Mouse (Mus musculus): Measurements from ENCODE around the gene Sdcbp2. TPM values are rescaled to one million over a fixed set of nuclear protein-coding genes. Genes with fewer than 3 reads are reported as not detected.
A peak's percentile ranks its signal among the peaks of the same experiment; 100 is the strongest.
"Not testable (repeated sequence)": the region's sequence is repeated elsewhere in the genome, so short reads cannot be mapped to it uniquely, and the experiment has no call there.

Sdcbp2 gene
- total RNA-seq, 1 experiment from 2014 or later: not detected

DNA sequence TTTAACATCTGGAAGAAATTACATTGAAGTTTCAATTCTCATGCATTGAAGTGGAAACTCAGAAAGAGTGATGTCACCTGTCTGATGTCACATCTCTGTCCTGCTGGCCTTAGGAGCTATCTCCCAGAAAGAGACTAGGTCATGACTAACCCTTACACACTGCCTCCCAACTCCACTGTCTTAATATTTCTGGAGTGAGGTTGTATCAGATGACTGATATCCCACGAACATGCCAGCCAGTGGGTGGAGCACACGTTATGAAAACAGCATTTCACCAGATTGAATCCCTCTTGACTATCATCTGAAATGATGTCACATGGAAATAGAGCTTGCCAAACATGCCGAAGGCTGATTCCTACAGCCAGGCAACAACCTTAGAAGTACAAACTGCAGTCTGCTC, 7.4 kb upstream of the Sdcbp2 start:
- no peak for ATAC-seq (replicated peaks; ENCODE audit: low read depth, poor library complexity, severe bottlenecking)

DNA sequence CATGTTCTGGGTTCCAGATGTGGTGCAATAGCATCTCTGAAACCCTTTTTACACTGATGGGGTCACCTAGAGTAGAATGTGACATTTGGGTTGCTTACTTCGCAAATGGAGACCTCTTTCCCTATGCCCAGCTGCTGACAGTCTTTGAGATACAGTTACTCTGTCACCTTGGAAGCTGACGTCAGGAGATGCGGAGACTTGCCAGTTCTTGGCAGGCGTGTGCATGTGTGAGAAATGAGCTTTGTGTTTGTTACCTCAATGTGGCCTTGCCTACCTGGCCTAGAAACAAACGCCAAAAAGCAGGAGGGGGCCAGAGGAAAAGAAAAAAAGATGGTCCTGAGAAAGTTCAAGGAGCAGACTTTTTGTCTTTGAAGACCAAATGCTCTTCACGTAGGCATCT, 5.6 kb upstream of the Sdcbp2 start:
- ATAC-seq (replicated peaks; ENCODE audit: low read depth, poor library complexity, severe bottlenecking): no peak

DNA sequence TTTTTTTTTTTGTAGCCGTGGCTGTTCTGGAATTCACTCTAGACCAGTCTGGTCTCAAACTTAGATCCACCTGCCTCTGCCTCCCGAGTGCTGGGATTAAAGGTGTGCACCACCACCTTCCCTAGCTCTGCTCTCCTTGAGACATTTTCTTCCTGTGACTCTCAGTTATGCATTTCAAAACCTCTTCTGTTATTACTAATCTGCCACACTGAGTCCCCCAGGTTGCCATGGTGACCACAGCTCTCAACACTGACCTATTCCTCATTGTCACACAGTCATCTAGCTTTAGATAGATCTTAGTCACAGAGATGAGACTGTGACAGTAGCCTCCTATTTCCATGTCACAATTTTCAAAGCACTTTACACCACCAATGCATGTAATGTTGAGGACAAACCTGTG, 3.0 kb upstream of the Sdcbp2 start:
- ATAC-seq (replicated peaks; ENCODE audit: low read depth, poor library complexity, severe bottlenecking): no peak

DNA sequence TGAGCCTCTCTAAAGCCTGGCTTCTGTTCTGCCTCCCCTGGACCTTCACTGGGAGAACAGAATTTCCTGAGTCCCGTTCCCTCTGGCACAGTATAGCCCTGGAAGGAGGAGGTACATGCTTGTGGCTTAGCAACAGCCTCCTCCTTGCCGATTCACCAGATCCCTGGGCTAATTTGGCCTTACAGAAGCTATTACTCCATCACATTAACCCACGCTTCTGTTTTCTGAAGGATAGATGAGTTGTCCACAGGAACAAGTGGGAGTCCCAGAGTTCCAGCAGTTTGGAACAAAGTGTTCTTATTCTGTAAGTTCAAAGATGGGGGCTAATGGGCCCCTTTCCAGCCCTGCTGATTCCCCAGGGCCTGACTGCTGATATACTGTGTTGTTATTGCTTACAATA, 1.2 kb downstream of the Sdcbp2 start:
- no peak for ATAC-seq (replicated peaks; ENCODE audit: low read depth, poor library complexity, severe bottlenecking)

DNA sequence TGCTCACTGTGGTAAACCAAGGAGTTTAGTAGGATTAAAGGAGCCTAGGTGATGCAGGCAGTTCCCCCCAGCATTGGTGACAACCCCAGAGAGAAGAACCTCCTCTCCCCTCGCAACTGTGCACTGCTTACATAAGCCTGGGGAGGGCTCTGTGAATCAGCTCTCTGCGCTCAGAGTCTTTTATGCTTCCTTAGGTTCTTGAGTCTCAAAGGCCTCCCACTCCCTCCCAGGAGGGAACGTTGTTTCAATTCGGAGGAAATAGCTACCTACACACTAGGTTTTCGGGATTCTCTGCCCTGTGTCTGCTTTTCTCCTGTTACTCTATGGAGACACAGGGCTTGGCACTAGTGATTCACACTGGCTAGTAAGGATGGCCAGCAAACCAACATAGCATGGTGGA, 2.2 kb downstream of the Sdcbp2 start:
- ATAC-seq (replicated peaks; ENCODE audit: low read depth, poor library complexity, severe bottlenecking): no peak

DNA sequence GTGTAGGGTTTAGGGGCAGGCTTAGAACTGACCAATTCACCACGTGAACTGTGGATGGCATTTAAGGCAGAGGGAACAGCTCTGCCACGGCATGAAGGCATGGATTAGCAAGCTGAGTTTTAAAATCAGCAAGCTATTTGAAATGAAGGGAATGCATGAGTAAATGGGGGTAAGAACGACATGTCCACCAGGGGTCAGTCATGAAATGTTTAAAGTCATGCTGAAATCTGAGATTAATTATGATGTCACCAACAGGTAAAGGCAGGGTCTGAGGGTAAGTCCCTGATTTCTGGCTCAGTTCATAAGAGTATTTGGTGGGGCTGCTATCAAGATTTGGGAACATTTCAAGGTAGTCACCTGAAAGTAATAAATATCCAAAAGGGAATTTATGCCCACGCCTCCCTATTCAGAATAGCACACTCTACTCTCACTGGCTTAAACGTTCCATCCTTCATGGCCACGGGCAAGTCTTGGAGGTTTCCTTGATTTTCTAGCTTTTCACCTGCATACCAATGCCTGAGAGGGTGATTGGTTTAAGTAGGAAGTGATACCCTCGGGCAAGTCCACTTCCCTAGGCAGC, 2.8 kb downstream of the Sdcbp2 start:
- ATAC-seq (replicated peaks; ENCODE audit: low read depth, poor library complexity, severe bottlenecking): peak; percentile 47

DNA sequence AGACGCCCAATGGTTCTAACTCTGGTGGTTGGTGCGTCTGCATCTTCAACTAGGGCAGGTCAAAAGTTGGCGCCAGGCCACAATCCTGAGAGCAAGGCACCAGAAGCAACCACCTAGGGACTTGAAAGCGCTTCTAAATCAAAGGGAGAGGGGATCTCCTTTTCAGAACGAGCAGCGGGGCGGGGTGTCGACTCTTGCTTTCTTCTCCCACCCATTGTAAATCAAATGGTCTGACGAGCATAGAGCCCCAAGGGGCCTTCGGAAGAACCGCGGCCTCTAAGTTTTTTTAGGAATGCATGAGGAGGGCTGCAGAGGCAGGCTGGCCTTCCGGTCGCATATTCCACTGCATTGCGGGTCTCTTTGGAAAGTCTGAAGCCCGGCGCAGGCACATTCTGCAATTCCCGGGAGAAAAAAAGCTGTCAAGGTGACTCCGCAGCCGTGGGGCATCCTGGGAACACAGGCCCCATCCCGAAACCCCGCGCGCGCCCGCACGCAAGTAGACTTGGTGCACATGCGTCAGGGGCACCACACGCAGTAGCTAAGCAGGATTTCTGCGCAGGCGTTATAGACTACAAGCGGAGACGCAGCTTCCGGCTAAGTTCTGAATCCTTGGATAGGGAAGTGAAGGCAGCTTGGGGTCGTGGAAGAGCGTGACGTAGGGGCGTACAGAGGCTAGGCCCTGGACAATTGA, 3.4 kb downstream of the Sdcbp2 start:
- ATAC-seq (replicated peaks; ENCODE audit: low read depth, poor library complexity, severe bottlenecking): peak; percentile 86

DNA sequence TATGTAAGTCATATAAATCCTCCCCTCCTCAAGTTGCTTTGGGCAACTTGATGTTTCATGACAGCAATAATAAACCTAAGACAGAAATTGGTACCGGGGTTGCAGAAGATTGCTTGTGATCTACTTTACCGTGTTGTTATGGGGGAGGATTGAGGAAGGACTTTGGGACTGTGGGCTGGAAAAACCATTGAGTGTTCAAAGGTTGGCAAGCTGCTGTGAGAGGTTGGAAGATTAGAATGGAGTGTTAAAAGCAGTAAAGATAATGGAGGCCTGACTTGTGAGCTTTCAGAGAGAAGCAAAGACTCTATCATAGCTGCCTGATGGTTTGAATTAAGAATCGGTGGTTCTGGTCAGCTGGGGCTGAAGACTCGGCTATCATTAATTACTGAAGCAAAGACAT, 6.8 kb downstream of the Sdcbp2 start:
- ATAC-seq (replicated peaks; ENCODE audit: low read depth, poor library complexity, severe bottlenecking): no peak

DNA sequence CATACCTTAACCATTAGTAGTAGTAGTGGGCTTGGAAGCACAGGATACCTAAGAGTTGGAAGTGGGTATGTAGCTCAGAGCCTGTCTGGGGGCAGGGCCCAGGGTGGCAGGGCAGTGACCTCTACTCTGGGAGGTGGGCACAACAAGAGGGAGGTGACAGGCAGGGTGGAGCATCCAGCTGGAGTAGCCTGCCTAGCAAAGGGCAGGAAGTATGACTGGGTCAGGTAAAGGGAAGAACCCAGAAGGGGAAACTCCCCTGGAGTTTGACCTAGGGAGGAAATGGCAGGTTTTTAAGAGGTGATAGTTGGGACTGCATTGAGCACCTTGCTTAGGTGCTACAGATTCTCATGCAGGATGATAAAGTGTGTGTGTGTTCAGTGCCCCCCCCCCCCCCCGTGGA, 8.5 kb downstream of the Sdcbp2 start:
- ATAC-seq (replicated peaks; ENCODE audit: low read depth, poor library complexity, severe bottlenecking): no peak

DNA sequence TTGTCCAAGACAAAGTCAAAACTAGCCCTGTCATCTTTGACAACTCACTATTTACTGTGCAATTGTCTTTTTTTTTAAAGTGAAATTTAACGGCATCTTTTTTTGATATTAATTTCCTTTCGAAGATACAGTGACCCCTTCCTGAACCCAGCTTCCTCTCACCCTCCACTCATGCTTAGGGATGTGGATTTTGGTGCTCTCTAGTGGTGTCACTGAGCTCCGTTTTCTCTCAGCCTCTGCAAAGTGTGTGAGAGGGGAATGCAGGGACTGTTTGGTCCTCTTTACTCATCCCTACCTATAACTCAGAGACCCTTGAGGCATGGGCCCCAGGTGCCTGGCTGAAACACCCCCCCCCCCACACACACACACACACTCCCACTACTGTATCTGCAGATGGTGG, 13.5 kb downstream of the Sdcbp2 start:
- ATAC-seq (replicated peaks; ENCODE audit: low read depth, poor library complexity, severe bottlenecking): no peak

DNA sequence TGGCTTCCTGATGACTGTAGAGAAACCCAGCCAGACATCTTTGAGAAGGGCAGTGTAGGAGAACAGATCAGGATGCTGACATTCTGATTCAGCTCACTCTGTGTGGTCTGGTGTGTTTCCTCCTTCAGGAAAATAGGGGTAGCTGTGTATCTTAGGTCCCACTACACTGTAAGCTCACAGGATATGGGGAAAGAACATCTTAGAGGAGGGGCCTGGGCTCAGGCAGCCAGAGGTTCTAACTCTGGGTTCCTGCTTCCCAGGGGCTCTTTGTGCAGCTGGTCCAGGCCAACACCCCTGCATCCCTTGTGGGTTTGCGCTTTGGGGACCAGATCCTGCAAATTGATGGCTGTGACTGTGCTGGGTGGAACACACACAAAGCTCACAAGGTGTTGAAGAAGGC, 14.4 kb downstream of the Sdcbp2 start:
- peak; percentile 43 for ATAC-seq (replicated peaks; ENCODE audit: low read depth, poor library complexity, severe bottlenecking)

DNA sequence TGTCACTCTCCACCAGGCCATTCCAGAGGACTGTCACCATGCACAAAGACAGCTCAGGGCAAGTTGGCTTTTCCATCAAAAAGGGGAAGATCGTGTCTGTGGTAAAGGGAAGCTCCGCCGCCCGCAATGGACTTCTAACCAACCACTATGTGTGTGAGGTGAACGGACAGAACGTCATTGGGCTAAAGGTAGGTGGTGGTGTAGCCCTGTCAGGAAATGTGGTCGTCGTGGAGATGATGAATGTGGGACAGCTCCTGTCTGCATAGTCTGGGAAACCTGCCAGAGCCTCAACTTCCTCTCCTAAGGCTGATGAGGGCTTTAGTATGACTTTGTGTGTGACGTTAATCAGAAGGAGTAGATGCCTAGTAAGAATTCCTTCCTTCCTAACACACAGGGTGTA, 14.9 kb downstream of the Sdcbp2 start:
- ATAC-seq (replicated peaks; ENCODE audit: low read depth, poor library complexity, severe bottlenecking): peak; percentile 89

DNA sequence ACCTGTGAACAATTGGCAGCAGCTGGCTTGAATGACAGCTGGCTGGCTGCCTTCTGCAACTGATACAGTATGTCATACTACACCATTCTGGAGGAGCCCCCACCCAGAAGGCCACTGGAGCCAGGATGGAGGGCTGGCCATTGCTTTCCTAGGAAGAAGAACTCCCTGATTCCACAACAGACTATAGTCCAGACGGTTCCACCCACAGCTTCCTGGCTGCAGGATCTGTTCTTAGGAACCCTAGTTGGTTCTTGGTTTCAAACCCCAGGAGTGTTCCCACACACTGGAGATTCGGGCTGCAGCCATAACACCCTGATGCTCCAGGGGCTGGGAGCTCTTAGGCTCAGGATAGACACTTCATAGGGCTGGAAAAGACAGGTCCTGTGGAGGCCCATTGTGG, 25.6 kb downstream of the Sdcbp2 start:
- ATAC-seq (replicated peaks; ENCODE audit: low read depth, poor library complexity, severe bottlenecking): no peak

DNA sequence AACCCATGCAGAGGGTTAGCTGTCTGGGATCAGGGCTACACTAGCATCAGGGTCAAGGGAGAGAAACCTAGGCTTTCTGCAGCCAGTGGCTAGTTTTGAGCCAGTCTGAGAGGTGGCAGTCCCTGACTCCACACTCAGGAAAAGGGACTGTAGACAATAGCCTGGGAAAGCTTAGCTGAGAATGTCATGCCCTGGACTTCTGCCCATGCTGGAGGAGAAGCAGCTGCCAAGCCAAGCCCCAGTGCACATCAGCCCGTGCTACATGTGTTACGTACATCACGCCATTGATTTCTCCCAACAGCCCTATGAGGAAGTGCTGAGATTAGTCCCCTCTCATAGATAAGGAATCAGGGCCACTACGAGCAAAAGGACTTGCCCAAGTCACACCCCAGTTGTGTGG, 29.7 kb downstream of the Sdcbp2 start:
- no peak for ATAC-seq (replicated peaks; ENCODE audit: low read depth, poor library complexity, severe bottlenecking)

DNA sequence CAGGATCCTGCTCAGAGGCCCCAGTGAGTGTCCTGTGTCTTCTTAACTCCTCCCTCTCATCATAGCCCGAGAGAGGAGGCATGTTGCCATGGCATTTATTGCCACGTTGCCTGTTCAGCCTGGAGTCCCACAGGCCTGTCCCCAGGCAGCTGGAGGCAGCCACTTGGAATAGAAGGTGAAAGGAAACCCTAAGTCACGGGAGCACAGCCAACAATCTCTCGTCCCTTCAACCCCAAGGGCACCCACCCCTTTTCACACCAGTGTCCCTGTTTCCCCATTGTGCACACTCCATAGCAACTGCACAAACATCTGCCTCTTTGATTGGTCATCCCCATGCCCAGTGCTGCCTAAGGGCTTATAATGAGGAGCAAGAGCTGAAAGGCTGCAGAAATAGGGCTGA, 31.2 kb downstream of the Sdcbp2 start:
- ATAC-seq (replicated peaks; ENCODE audit: low read depth, poor library complexity, severe bottlenecking): no peak

DNA sequence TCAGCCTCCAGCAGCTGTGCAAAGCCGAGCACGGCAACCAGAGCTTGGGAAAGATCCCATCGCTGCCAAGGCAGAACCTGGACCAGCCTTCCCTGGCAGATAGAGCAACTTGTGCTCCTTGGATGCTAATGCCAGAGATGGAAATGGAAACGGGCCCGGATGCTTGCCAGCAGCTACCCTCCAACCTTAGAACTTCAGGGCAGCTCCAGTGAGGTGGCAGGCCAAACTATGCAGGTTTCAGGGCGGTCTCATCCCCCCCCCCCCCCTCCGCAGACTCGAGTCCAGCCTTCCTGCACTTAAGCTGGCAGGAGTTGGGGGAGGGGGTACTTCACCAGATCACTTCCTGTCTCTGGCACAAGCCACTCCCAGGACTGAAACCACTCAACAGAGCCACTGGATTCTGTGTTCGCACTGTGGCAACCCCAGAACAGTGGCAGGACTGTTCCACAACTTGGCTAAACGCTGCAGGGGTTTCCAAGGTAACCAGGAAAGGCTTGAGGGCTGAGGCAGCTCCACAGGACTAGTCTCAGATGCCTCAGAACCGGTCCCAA, 33.1 kb downstream of the Sdcbp2 start:
- peak; percentile 91 for ATAC-seq (replicated peaks; ENCODE audit: low read depth, poor library complexity, severe bottlenecking)

DNA sequence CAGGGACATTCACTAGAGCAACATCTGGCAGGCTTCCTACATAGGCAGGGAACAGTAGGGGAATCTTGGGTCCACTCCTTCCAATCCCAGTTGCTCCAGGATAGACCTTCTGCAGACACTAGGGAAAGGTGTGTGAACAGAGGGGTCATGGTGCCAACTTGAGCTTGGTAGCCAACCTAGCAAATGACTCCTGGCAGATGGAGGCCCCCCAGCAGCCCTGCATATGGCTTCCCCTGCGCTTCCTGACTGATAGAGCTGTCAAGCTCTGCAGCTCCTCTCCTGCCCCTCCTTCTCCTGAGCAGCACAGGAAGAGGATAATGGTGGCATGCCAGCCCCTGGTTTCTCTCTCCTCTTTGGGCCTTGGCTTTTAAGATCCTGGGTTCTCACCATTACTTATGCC, 36.0 kb downstream of the Sdcbp2 start:
- no peak for ATAC-seq (replicated peaks; ENCODE audit: low read depth, poor library complexity, severe bottlenecking)

DNA sequence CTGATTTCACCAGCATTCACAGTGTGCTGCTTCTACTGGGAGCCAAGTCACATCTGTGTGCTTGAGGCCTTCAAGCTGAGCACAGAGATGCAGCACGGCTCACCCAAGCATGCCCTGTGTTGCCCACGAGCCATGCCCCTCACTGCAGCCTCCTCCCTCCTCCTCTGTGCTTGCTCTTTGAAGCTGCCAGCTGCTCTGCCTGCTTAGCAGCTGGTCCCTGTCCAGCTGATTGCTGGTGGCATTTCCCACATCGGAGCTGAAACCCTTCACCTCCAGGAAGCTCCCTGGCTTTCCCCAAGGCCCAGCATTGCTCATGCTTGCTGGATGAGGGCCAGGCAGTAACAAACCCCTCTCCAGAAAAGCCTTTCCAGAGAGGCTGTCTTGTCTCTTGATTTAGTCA, 37.6 kb downstream of the Sdcbp2 start:
- ATAC-seq (replicated peaks; ENCODE audit: low read depth, poor library complexity, severe bottlenecking): no peak

DNA sequence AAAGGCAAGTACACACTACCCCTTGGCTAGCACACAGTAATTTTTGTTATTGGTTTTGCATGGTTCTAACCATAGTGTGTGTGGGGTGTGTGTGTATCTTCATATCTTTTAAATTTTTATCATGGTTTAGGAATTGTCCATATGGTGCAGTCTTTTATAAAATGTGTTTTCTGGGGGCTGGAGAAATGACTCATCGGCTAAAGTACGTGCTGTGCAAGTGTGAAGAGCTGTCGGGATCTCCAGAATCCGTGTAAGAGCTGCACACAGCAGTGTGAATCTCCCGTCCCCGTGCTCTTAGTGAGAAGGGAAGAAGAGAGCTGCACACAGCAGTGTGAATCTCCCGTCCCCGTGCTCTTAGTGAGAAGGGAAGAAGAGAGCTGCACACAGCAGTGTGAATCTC, 43.4 kb downstream of the Sdcbp2 start:
- not testable (repeated sequence) for ATAC-seq (replicated peaks; ENCODE audit: low read depth, poor library complexity, severe bottlenecking)

DNA sequence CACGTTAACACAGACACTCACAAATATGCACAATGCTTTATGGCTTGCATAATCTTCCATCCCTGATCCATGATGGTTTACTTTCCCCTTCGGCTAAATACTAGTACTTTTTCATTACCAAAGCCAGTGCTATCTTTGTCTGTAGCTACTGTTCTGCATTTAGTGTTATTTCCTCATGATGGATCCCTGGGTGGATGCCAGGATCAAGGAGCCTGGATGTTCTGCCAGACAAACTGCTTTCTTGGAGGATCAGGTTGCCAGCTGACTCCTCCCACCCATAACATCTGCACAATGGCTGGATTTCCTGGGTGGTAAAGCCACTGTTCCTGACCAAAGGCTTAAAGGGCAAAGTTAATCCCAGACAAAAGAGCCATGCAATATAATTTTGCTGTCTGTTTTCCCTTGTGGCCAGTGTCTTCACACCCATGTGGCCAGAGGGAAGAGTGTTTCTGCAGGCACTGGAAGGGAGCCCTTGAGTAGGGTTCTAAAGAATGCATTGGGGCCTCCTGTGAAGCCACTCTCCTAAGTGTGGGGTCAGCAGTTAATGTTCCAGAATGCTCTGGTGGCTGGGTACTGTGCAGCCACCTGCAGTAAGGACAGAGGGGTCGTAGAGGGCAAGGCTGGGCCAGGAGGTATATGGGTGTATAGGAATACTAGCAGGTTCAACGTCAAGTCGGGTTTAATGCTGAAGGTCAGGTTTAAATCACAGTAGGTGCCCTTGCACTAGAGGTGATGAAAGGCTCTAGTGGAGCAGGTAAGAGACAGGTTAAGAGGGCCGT, 44.3 kb downstream of the Sdcbp2 start:
- no peak for ATAC-seq (replicated peaks; ENCODE audit: low read depth, poor library complexity, severe bottlenecking)

DNA sequence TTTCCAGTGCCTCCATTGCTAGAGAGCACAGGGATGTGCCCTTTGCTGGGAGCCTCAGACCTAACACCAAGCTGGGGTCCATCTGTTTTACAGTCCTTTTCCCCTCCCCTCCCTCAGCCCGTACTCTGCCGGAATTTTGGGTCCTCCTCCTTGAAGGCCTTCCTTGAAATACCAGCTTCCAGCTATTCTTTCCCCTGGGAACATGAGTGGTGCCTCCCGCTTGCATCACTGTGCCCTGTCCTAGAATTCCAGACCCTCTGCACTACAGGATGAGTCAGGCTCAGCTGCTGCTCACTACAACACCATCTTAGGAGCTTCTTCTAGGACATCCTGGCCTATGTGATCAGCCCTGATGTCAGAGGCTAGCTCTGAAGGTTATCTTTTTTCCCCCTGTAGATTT, 51.4 kb downstream of the Sdcbp2 start:
- no peak for ATAC-seq (replicated peaks; ENCODE audit: low read depth, poor library complexity, severe bottlenecking)
